Mouse (Mus musculus) macrophage (primary cell): ENCODE measurements around the gene Gcn1l1. TPM values are rescaled to one million over a fixed set of nuclear protein-coding genes. Genes with fewer than 3 reads are reported as not detected.
A peak's percentile ranks its signal among the peaks of the same experiment; 100 is the strongest.

Source experiments
- H3K27ac ChIP-seq: fragments of 350-480 bp; formaldehyde crosslinking; 2 replicates; pipeline ENCODE4 v1.9.0; 2021
- H3K36me3 ChIP-seq: fragments of 350-480 bp; formaldehyde crosslinking; 2 replicates; pipeline ENCODE4 v1.9.0; 2021; ENCODE audit errors: inconsistent target
- H3K4me3 ChIP-seq: fragments of 350-480 bp; formaldehyde crosslinking; 2 replicates; pipeline ENCODE4 v1.9.0; 2021; ENCODE audit errors: inconsistent target
- H3K79me2 ChIP-seq: fragments of 350-480 bp; formaldehyde crosslinking; 2 replicates; pipeline ENCODE4 v1.9.0; 2021; ENCODE audit errors: inconsistent target
- WGBS: methylation state at CpG from one replicate; pipeline ENCODE4 v1.1.7; 2026; ENCODE audit warnings: inconsistent platforms; ENCODE audit not compliant: missing documents; 5-methylcytosine and 5-hydroxymethylcytosine counted together
- polyA plus RNA-seq: library from polyadenylated mRNA; stranded (reverse); fragments of 250-400 nt; gene quantifications from 3 replicates; pipeline ENCODE4 v1.2.4, GENCODE M21; 2018; ENCODE audit warnings: inconsistent platforms

The Gcn1l1 gene
- polyA plus RNA-seq, 1 experiment from 2014 or later = 12.9 TPM

DNA sequence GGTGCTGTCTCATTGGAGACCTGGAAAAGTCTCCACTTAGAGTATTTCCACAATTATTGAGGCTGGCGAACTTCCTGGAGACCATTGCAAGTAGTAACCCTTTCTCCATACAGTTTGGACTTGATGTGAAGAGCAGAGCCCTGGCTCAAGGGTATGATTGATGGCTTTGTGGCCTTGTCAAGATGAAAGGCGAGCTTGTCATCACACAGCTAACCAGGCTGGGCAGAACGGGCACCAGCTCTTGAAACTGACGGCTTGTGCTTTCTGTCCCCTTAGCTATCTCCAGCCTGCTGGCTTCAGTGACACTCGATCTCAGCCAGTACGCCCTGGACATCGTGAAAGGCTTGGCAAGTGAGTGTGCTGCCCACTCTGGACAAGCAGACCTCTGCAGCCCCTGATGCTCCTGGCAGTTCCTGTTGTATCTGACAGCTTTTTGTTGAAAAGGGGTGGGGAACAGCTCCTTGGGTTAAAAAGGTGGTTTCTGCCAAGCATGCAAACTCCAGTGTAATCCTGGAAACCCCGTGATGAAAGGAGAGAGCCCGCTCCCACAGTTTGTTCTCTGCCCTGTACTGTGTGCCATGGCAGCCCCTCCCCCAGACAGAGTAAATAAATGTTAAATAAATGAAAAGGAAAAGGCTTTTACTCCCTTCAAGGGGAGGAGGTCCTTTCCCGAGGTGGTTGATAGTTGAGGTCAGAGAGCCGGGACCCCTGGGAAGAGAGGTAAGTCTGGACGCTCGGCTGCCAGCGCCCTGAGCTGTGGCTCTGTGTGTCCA is 15.4 kb downstream of the Gcn1l1 start:
- no peaks in the 10 kb centered on the region for H3K79me2 ChIP-seq
- H3K4me3 ChIP-seq = no peak overlapping the region
- WGBS = 93% methylated on average over 14 of the region's 14 CpGs
- H3K27ac ChIP-seq = no peak overlapping the region
- peaks cover 92% of the 10 kb centered on the region for H3K36me3 ChIP-seq

DNA sequence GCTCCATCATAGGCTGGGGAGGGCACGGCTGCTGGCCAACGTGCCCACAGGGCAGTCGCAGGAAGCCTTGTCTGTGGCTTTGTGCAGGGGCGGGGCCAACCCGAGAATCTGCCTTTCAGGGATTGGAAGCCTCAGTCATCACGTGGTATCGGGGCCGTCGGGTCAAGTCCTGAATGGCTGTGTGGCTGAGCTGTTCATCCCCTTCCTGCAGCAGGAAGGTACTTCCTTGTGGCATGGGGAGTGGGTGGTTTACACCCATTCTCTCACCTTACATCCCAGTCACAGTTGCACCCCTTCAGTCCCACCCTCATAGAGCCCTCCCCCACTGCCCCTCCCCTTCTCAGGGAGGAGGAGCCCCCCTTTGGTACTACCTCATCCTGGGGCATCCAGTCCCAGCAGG is 16.6 kb downstream of the Gcn1l1 start:
- Histone ChIP-seq H3K27ac (no peak overlapping the region), H3K36me3 (peaks cover 95% of the 10 kb centered on the region), H3K79me2 (no peaks in the 10 kb centered on the region), H3K4me3 (no peak overlapping the region)
- 93% methylated on average over 8 of the region's 9 CpGs for whole genome bisulfite sequencing

DNA sequence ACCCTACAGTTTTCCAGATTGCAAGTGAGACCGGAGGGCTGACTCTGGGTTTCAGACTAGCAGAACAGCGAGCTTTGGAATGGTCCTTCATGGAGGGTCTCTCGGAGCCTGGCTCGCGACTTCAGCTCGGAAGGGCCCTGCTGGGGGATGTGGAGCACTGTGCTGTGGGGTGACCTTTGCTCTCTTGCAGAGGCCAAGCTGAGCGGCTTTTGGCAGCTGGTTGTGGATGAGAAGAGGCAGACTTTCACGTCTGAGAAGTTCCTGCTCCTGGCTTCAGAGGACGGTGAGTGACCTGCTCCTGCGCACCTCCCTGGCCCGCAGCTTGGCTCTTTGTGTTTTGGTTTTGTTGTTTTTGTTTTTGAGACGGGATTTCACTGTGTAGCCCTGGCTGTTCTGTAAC is 20.6 kb downstream of the Gcn1l1 start:
- Histone ChIP-seq H3K4me3 (no peak overlapping the region), H3K79me2 (no peaks in the 10 kb centered on the region), H3K36me3 (peaks cover 89% of the 10 kb centered on the region), H3K27ac (no peak overlapping the region)
- 96% methylated on average over 11 of the region's 12 CpGs for WGBS

GRCm38 (mm10) chr5:115586166-115586565 is 21.1 kb downstream of the Gcn1l1 start:
- Histone ChIP-seq H3K36me3 (peaks cover 89% of the 10 kb centered on the region), H3K79me2 (no peaks in the 10 kb centered on the region), H3K4me3 (no peak overlapping the region), H3K27ac (no peak overlapping the region)
- WGBS = 96% methylated on average over 11 of the region's 15 CpGs

DNA sequence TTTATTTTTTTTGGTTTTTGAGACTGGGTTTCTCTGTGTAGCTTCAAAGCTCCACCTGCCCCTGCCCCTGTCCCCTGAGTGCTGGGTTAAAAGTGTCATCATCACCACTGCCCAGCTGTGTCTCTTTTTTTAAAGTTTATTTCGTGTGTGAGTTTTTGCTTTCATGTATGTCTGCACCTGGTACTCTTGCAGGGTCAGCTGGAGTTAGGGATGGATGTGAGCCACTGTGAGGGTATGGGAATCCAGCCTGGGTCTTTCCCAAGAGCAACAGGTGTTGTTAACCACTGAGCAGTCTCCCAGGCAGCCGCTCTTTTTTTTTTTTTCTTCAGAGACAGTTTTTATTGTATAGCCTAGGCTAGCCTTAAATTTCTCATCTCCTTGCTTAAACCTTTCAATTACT is 21.7 kb downstream of the Gcn1l1 start:
- no peak overlapping the region for H3K4me3 ChIP-seq
- H3K79me2 ChIP-seq = no peaks in the 10 kb centered on the region
- 100% methylated on average over 2 of the region's 2 CpGs for WGBS
- H3K27ac ChIP-seq = no peak overlapping the region
- peaks cover 89% of the 10 kb centered on the region for H3K36me3 ChIP-seq

- Histone ChIP-seq H3K36me3 (peaks cover 91% of the 10 kb centered on the region), H3K4me3 (no peak overlapping the region), H3K27ac (no peak overlapping the region), H3K79me2 (no peaks in the 10 kb centered on the region)
- 43% methylated on average over 11 of the region's 11 CpGs for WGBS
These were observed 26.0 kb downstream of the Gcn1l1 start for GRCm38 (mm10) chr5:115591028-115591427.

DNA sequence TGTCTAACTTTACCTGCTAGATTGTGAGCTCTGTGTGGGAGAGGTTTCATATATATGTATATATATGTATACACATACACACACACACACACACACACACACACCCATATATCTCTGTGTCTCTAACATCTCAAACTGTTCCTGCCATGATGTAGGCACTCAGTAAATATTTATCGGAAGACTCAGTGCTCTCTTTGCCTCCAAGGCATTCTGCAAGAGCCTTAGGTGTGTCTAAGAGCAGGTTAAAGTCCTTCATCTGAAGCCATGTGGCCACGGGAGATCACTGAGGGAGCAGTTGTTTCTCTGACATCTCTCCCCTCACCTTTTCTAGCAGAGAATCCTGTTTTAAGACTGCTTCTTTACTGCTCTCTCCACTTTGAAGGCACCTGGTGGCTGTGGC is 26.5 kb downstream of the Gcn1l1 start:
- Histone ChIP-seq H3K79me2 (no peaks in the 10 kb centered on the region), H3K27ac (no peak overlapping the region), H3K36me3 (peaks cover 91% of the 10 kb centered on the region), H3K4me3 (no peak overlapping the region)
- WGBS = 92% methylated on average over 2 of the region's 2 CpGs

- H3K79me2 ChIP-seq = no peaks in the 10 kb centered on the region
- WGBS = 93% methylated on average over 6 of the region's 6 CpGs
- no peak overlapping the region for H3K4me3 ChIP-seq
- H3K27ac ChIP-seq = no peak overlapping the region
- peaks cover 64% of the 10 kb centered on the region for H3K36me3 ChIP-seq
These were observed 38.5 kb downstream of the Gcn1l1 start for GRCm38 (mm10) chr5:115603561-115603960.

- Histone ChIP-seq H3K4me3 (no peak overlapping the region), H3K79me2 (no peaks in the 10 kb centered on the region), H3K27ac (no peak overlapping the region), H3K36me3 (peaks cover 85% of the 10 kb centered on the region)
- whole genome bisulfite sequencing = 93% methylated on average over 11 of the region's 11 CpGs
These were observed 46.5 kb downstream of the Gcn1l1 start for GRCm38 (mm10) chr5:115611566-115611965.

DNA sequence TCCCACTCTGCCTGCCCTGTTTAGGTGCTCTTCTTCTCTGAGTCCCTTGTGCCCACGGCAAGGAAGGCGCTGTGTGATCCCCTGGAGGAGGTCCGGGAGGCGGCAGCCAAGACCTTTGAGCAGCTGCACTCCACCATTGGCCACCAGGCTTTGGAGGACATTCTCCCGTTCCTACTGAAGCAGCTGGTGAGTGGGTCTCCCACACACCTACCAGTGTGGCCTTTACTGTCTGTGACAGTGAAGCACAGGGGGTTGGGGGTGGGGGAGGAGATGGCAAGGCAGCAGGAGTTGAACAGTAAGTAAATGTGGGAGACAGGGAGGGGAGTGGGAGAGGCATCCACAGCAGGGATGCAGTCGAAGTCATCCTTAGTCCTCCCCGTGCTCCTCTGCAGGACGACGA is 48.3 kb downstream of the Gcn1l1 start:
- no peak overlapping the region for H3K4me3 ChIP-seq
- H3K27ac ChIP-seq = no peak overlapping the region
- H3K36me3 ChIP-seq = peaks cover 83% of the 10 kb centered on the region
- no peaks in the 10 kb centered on the region for H3K79me2 ChIP-seq
- WGBS = 99% methylated on average over 9 of the region's 9 CpGs

- no peak overlapping the region for H3K4me3 ChIP-seq
- no peak overlapping the region for H3K27ac ChIP-seq
- H3K36me3 ChIP-seq = peaks cover 81% of the 10 kb centered on the region
- 91% methylated on average over 7 of the region's 7 CpGs for WGBS
- H3K79me2 ChIP-seq = no peaks in the 10 kb centered on the region
These were observed 49.9 kb downstream of the Gcn1l1 start for GRCm38 (mm10) chr5:115614948-115615347.

DNA sequence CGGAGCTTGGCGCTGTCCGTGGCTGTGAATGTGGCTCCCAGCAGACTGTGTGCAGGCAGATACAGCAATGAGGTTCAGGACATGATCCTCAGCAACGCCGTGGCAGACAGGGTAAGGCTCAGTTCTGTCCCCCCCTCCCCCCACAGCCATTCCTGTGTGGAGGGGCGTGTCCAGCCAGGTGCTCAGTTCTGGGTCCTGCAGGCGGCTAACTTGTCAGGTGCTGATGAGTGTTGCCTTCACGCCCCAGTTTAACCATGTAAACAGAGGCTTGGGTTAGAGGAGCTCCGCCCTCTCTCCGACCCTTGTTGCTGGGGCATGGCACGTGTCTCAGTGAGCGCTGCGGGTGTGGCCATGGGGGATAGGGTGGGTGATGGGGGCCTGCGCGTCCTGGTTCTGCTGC is 54.6 kb downstream of the Gcn1l1 start:
- Histone ChIP-seq H3K79me2 (no peaks in the 10 kb centered on the region), H3K36me3 (peaks cover 44% of the 10 kb centered on the region), H3K27ac (no peak overlapping the region), H3K4me3 (no peak overlapping the region)
- WGBS = 90% methylated on average over 15 of the region's 15 CpGs

DNA sequence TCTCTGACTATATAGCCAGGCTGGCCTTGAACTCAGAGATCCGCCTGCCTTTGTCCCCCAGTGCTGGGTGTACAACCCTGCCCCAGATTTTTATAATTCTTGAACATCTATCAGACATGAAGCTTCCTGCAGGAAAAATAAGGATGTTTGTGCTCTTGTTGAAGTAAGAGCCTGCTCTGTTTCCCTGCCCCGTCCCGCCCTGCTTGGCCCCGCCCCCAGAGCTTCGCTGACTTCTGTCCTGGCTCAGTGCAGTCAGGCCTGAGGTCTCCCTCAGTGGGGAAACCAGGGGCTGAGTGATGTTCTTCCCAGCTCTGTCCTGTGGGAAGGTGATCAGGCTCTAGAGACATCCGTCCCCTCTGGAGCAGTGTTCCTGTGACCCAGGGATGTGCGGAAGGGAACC is 57.6 kb downstream of the Gcn1l1 start:
- Histone ChIP-seq H3K36me3 (peaks cover 19% of the 10 kb centered on the region; the same call in 1 of the 2 replicates), H3K4me3 (no peak overlapping the region), H3K27ac (no peak overlapping the region), H3K79me2 (no peaks in the 10 kb centered on the region)
- 91% methylated on average over 7 of the region's 7 CpGs for WGBS

- Histone ChIP-seq H3K79me2 (no peaks in the 10 kb centered on the region), H3K4me3 (no peak overlapping the region), H3K36me3 (peaks cover 18% of the 10 kb centered on the region; the same call in 1 of the 2 replicates), H3K27ac (peak overlapping the region; percentile 44)
- 20% methylated on average over 9 of the region's 9 CpGs for WGBS
These were observed 58.8 kb downstream of the Gcn1l1 start for GRCm38 (mm10) chr5:115623694-115624440.

- WGBS = 96% methylated on average over 10 of the region's 10 CpGs
- H3K36me3 ChIP-seq = no peaks in the 10 kb centered on the region; the same call in 1 of the 2 replicates
- no peak overlapping the region for H3K4me3 ChIP-seq
- peaks cover 8% of the 10 kb centered on the region; the same call in 1 of the 2 replicates for H3K79me2 ChIP-seq
- H3K27ac ChIP-seq = no peak overlapping the region
These were observed 61.3 kb downstream of the Gcn1l1 start for GRCm38 (mm10) chr5:115626237-115626886.
